Mouse (Mus musculus) spleen, adult 12 weeks (tissue): ENCODE measurements around the gene Taf4.

Experiments
- DNase-seq: peaks from one replicate; pipeline ENCODE4 v3.0.0; 2022; ENCODE audit warnings: low spot score

Gene Taf4

GRCm38 (mm10) chr2:179982715-179983114 is 6.3 kb upstream of the Taf4 start:
- DNase-seq, result no peak

GRCm38 (mm10) chr2:179980616-179981015 is 4.2 kb upstream of the Taf4 start:
- DNase-seq, result no peak

GRCm38 (mm10) chr2:179979836-179980235 is 3.4 kb upstream of the Taf4 start:
- DNase-seq, result no peak

- DNase-seq, result no peak
Measured at GRCm38 (mm10) chr2:179978250-179978649, 1.8 kb upstream of the Taf4 start.

GRCm38 (mm10) chr2:179977344-179978025 is 1.0 kb upstream of the Taf4 start:
- DNase-seq, result no peak

- no peak for DNase-seq
Measured at GRCm38 (mm10) chr2:179976295-179976627, 185 bp downstream of the Taf4 start.

- DNase-seq, result no peak
Measured at GRCm38 (mm10) chr2:179975851-179976250, 595 bp downstream of the Taf4 start.

- peak; percentile 25 for DNase-seq
Measured at GRCm38 (mm10) chr2:179974651-179975471, 1.6 kb downstream of the Taf4 start.

GRCm38 (mm10) chr2:179973871-179974628 is 2.4 kb downstream of the Taf4 start:
- DNase-seq, result no peak

- no peak for DNase-seq
Measured at GRCm38 (mm10) chr2:179972406-179972805, 4.0 kb downstream of the Taf4 start.

- DNase-seq, result no peak
Measured at GRCm38 (mm10) chr2:179971891-179972290, 4.6 kb downstream of the Taf4 start.

GRCm38 (mm10) chr2:179969137-179969536 is 7.3 kb downstream of the Taf4 start:
- no peak for DNase-seq

- no peak for DNase-seq
Measured at GRCm38 (mm10) chr2:179967633-179968032, 8.8 kb downstream of the Taf4 start.

- DNase-seq, result no peak
Measured at GRCm38 (mm10) chr2:179961420-179961819, 15.0 kb downstream of the Taf4 start.

- no peak for DNase-seq
Measured at GRCm38 (mm10) chr2:179960327-179960726, 16.1 kb downstream of the Taf4 start.

- no peak for DNase-seq
Measured at GRCm38 (mm10) chr2:179959391-179959790, 17.1 kb downstream of the Taf4 start.

GRCm38 (mm10) chr2:179951542-179952524 is 24.6 kb downstream of the Taf4 start:
- DNase-seq, result no peak

- no peak for DNase-seq
Measured at GRCm38 (mm10) chr2:179948820-179949219, 27.6 kb downstream of the Taf4 start.

GRCm38 (mm10) chr2:179947607-179948006 is 28.8 kb downstream of the Taf4 start:
- DNase-seq, result no peak

GRCm38 (mm10) chr2:179946496-179946895 is 29.9 kb downstream of the Taf4 start:
- no peak for DNase-seq

GRCm38 (mm10) chr2:179945051-179945450 is 31.4 kb downstream of the Taf4 start:
- no peak for DNase-seq

- no peak for DNase-seq
Measured at GRCm38 (mm10) chr2:179941696-179942095, 34.8 kb downstream of the Taf4 start.
